Mouse (Mus musculus) olfactory bulb, adult 2 months (tissue): ENCODE results near the gene Rnft1. TPM values are rescaled to one million over a fixed set of nuclear protein-coding genes. Genes with fewer than 3 reads are reported as not detected.

Experiments used
- H3K27ac ChIP-seq: fragments of 200-500 bp; 2 replicates; pipeline ENCODE4 v1.5.1; 2012; ENCODE audit warnings: low read depth, low read length; ENCODE audit not compliant: insufficient read depth
- H3K4me1 ChIP-seq: fragments of 200-500 bp; 2 replicates; pipeline ENCODE4 v1.6.1; 2012; ENCODE audit warnings: low read length; ENCODE audit not compliant: control insufficient read depth, insufficient read depth
- H3K4me3 ChIP-seq: fragments of 200-500 bp; 2 replicates; pipeline ENCODE4 v1.5.1; 2012; ENCODE audit warnings: mild to moderate bottlenecking, low read depth, low read length, moderate library complexity; ENCODE audit not compliant: insufficient read depth
- CTCF ChIP-seq: fragments of 200-500 bp; IDR thresholded peaks from 2 replicates; pipeline ENCODE4 v1.5.1; 2012; ENCODE audit warnings: low read depth, mild to moderate bottlenecking, low read length, moderate library complexity; ENCODE audit not compliant: insufficient read depth
- POLR2A ChIP-seq: fragments of 200-500 bp; IDR thresholded peaks from 2 replicates; pipeline ENCODE4 v1.6.1; 2012; ENCODE audit warnings: mild to moderate bottlenecking, low read depth, low read length, moderate library complexity; ENCODE audit not compliant: insufficient read depth
- WGBS: fragments of 180-500 bp; shearing (Covaris S2); methylation state at CpG from one replicate; pipeline ENCODE4 v1.1.7; 2018; 5-methylcytosine and 5-hydroxymethylcytosine counted together
- polyA plus RNA-seq: library from polyadenylated mRNA; stranded (reverse); fragments of >200 nt; gene quantifications from 2 replicates; pipeline ENCODE4 v1.2.4, GENCODE M21; 2012; ENCODE audit warnings: low replicate concordance; ENCODE audit not compliant: missing spikeins, insufficient read depth, insufficient read length

Gene Rnft1
- polyA plus RNA-seq, 1 experiment: not detected

DNA sequence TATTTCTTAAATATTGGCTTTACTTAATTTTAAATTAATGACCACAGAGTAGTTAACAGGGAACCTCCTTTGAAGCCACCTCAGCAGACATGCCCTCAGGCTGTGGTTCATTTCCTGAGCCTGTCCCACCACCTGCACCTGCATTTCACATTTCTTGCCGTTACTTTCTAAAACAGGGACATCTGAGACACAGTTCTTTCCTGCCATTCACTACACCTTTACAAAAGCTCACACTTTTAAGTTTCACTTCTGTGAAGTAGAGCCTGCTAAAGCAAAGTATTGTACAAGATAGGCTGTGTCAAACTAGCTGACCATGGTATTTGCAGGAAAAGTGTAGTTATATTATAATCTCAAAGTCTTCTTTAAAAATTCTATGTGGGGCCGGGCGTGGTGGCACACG, 54.3 kb downstream of the Rnft1 start:
- Histone ChIP-seq H3K27ac (no peak overlapping the region), H3K4me3 (no peak overlapping the region), H3K4me1 (no peaks in the 10 kb centered on the region)
- 91% methylated on average over 4 of the region's 4 CpGs for WGBS
- TF ChIP-seq CTCF (no peak), POLR2A (no peak)

DNA sequence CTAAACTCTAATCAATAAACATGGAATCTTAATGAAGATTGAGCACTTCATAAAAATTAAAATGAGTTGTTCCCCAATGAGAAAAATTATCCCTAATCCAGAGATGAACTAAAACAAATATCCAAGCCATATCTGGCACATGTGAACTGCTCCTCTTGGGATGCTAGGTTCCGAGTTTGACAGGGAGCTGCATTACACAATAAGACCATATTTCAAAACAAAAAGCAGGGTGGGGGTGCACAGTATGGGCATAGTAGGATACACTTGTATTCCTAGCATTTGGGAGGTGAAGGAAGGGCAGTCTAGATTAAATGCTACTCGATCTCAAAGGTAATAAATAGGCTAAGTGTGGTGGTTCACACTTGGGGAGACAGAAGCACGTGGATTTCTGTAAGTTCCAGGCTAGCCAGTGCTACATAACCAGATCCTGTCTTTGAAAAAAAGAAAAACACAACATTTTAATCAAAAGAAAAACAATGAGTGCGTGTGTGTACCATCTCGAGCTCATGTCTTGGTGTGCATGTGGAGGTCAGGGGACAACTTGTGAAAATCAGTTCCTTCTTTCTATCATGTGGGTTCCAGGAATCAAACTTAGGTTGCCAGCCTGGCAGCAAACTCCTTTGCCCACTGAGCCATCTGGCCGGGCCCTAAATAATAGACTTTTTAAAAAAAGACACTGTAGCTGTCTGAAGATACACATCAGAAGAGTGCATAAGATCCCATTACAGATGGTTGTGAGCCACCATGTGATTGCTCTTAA, 55.4 kb downstream of the Rnft1 start:
- 83% methylated on average over 6 of the region's 6 CpGs for WGBS
- H3K4me3 ChIP-seq: no peak overlapping the region
- no peak overlapping the region for H3K27ac ChIP-seq
- TF ChIP-seq POLR2A: no peak
- no peak for TF ChIP-seq CTCF
- H3K4me1 ChIP-seq: no peaks in the 10 kb centered on the region

- TF ChIP-seq CTCF (no peak), POLR2A (no peak)
- H3K27ac ChIP-seq: no peak overlapping the region
- no peaks in the 10 kb centered on the region for H3K4me1 ChIP-seq
- H3K4me3 ChIP-seq: no peak overlapping the region
- WGBS: 85% methylated on average over 2 of the region's 2 CpGs
Observed at GRCm38 (mm10) chr11:86540476-86540845, 56.0 kb downstream of the Rnft1 start.

GRCm38 (mm10) chr11:86542851-86543250, 58.4 kb downstream of the Rnft1 start:
- TF ChIP-seq POLR2A (no peak), CTCF (no peak)
- H3K4me3 ChIP-seq: no peak overlapping the region
- no peaks in the 10 kb centered on the region; the same call in 1 of the 2 replicates for H3K4me1 ChIP-seq
- H3K27ac ChIP-seq: no peak overlapping the region
- WGBS: 45% methylated on average over 1 of the region's 1 CpGs

DNA sequence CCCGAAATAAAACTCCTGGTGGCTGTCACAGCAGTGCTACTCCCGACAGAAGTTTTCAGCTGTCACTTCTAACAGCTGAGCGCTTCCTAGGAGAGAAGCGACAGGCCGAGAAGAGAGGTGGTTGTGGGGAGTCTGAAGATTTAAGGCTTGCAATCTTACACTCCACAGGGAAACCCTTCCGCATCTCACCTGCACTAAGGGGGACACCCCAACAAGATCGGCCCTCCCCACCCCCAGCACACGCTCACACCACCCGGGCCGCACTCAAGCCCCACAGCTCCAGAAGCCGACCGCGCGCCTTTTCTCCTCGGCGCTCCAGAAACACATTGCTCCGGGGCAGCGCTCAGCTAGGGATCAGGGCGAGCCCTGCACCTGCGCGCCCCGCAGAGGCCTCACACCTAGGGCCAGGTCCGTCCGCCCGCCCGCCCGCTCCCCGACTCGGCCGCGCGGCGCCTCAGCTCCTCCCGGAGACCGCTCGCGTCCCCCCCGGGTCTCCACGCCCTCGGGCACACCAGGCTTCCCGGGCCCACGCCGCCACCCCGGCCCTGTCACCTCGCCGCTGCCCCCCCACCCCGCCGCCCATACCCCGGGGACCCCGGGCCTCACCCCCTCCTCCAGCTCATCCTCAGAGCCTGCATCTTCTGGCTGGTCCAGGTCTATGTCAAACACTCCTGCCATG, 59.6 kb downstream of the Rnft1 start:
- no peak for TF ChIP-seq CTCF
- no peak for TF ChIP-seq POLR2A
- WGBS: 1% methylated on average over 45 of the region's 50 CpGs
- Histone ChIP-seq H3K4me1 (no peaks in the 10 kb centered on the region; the same call in 1 of the 2 replicates), H3K27ac (no peak overlapping the region; the same call in 1 of the 2 replicates), H3K4me3 (peak overlapping the region; percentile 83)

GRCm38 (mm10) chr11:86544639-86545299, 60.3 kb downstream of the Rnft1 start, which contains the start of the genes Rps6kb1 and Tubd1:
TSS of gene Rps6kb1 (minus strand) at chr11:86544805.
TSS of gene Tubd1 (plus strand) at chr11:86544991.
- peak within 1 kb of the TSS; percentile 83 for H3K4me3 ChIP-seq
- under 1% methylated on average over 43 of the region's 43 CpGs for WGBS
- peak; percentile 92 for TF ChIP-seq POLR2A
- no peak for TF ChIP-seq CTCF
- H3K27ac ChIP-seq: no peak within 1 kb of the TSS; the same call in 1 of the 2 replicates
- no peaks in the 10 kb centered on the region; the same call in 1 of the 2 replicates for H3K4me1 ChIP-seq

- H3K27ac ChIP-seq: no peak overlapping the region
- H3K4me3 ChIP-seq: no peak overlapping the region
- H3K4me1 ChIP-seq: no peaks in the 10 kb centered on the region; the same call in 1 of the 2 replicates
- TF ChIP-seq CTCF (no peak), POLR2A (no peak)
- WGBS: 77% methylated on average over 8 of the region's 8 CpGs
Observed at GRCm38 (mm10) chr11:86545556-86545955, 61.1 kb downstream of the Rnft1 start.

GRCm38 (mm10) chr11:86547412-86547811, 63.0 kb downstream of the Rnft1 start:
- Histone ChIP-seq H3K4me3 (no peak overlapping the region), H3K4me1 (no peaks in the 10 kb centered on the region; the same call in 1 of the 2 replicates), H3K27ac (no peak overlapping the region)
- WGBS: 97% methylated on average over 1 of the region's 1 CpGs
- TF ChIP-seq CTCF (no peak), POLR2A (no peak)

Other genes with a start within 250 kb of the Rnft1 start
- gene Ints2, start 227.1 kb upstream of the Rnft1 start, polyA plus RNA-seq: not detected in 2 replicates
- 242 and 456 TPM in 2 replicates for gene Med13, start 127.1 kb upstream of the Rnft1 start, polyA plus RNA-seq
- not detected in 2 replicates for gene Rps6kb1, start 60.1 kb downstream of the Rnft1 start, polyA plus RNA-seq
- gene Tubd1, start 60.3 kb downstream of the Rnft1 start, polyA plus RNA-seq: not detected in 2 replicates
- gene Vmp1, start 199.2 kb downstream of the Rnft1 start, polyA plus RNA-seq: not detected in 2 replicates
- gene Ptrh2, start 199.3 kb downstream of the Rnft1 start, polyA plus RNA-seq: not detected in 2 replicates